Mouse (Mus musculus) urinary bladder, adult 18-20 months (tissue): Measurements from ENCODE around the gene 8030474K03Rik.
"Not testable (repeated sequence)": the region's sequence is repeated elsewhere in the genome, so short reads cannot be mapped to it uniquely, and the experiment has no call there.

ENCODE experiments used
- DNase-seq, 2 experiments: peaks; one replicate each; pipeline ENCODE4 v3.0.0; 2022; ENCODE audit warnings: low spot score in 2 of 2, mixed read lengths in 2 of 2

Gene 8030474K03Rik

GRCm38 (mm10) chrX:101794342-101794741, at the start of gene 8030474K03Rik, which contains the start of gene Gm4779:
8030474K03Rik (plus strand) TSS chrX:101794656.
Gm4779 (minus strand) TSS chrX:101794423.
- DNase-seq, result no peak

- DNase-seq, result no peak
Observed at GRCm38 (mm10) chrX:101750144-101750543, 44.3 kb upstream of the 8030474K03Rik start.

DNA sequence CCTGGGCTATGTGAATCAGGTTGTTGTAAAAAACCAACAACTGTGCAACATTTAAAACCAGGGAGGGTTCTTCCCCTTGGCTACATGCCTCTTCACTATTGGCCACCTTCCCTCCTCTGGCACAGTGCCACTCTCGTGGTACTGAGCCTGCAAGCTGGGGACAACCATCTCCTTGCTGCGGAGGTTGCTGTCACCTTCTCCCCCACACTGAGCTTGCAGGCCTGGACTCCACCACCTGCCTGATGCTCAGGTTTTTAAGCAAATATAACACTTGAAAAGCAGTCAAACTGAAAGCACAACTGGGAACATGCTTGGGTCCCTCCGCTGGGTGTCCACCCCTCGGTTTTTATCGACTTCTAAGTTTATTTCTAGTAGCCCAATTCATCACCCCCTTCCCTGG, 40.0 kb upstream of the 8030474K03Rik start:
- DNase-seq, result no peak

DNA sequence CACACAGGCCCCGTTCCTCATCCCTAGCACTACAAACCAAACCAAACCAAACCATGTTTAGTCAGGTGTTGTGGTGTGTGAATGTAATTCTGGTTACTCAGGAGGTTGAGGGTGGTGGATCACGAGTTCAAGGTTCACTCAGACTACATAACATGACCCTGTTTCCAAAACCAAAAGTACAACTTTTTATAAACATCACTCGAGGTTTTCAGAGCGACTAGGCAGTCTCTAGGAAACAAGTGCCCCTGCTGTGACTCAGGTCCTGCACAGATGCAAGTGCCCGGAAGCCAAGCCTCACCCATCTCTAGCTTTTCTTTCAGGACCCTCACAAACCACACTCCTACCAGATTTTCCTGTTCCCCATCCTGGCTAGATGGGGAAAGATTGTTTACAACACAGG, 29.8 kb upstream of the 8030474K03Rik start:
- DNase-seq, result no peak

DNA sequence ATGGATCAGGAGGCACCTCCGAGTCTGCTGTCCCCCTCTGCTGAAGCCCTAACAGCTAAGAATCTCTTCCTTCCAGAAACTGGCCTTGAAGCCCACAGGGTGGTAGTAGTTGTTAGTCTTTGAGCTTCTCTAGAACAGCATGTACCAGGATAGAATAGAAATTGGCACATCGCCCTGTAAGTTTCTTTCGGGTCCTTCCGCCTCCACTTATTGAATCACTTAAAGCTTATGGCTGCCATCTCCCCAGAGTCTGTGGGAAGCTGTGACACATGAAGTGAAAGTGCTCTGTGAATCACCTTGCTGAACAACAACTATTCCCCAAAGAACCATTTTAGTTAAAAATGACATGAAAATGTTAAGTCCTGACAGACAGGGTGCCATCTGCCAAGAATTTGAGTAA, 29.3 kb upstream of the 8030474K03Rik start:
- DNase-seq, result no peak

DNA sequence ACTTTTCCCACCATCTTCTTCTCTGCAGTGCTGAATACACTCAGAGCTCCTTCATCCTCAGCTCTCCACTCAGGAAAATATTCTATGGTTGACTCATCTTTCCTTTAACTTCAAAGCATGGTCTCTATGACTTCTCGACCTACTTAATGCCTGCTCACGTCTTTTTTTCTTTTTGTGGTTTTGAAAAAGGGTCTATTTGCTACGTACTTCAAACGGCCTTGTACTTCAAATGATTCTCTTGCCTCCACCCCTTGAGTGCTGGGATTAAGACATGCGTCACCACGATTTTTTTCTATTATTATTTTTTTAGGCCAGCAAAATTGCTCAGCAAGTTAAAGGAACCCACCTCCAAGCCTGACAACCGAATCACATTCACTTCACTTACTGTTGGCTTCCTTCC, 27.2 kb upstream of the 8030474K03Rik start:
- no peak for DNase-seq

GRCm38 (mm10) chrX:101769478-101769877, 25.0 kb upstream of the 8030474K03Rik start:
- no peak for DNase-seq

DNA sequence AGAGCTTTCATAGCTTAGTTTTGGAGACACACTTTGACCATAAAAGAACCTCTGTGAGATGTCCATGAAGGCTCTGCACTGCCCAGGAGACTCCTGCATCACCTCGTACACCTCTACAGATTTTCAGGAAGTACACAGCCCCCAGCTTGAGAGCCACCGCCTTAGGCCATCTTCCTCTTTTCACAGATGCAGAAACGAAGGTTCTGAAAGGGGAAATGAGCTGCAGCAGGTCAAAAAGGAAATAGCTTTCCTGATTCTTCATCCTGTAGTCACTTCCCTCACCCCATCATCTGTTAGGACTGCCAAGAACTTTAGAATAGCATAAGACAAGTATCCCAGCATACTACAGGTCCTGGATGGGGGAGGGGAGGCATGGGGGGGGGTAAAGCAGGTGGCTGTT, 24.1 kb upstream of the 8030474K03Rik start:
- no peak for DNase-seq

GRCm38 (mm10) chrX:101772035-101772434, 22.4 kb upstream of the 8030474K03Rik start:
- peak in 1 of 2 experiments; percentile 4 for DNase-seq

GRCm38 (mm10) chrX:101791551-101791950, 2.9 kb upstream of the 8030474K03Rik start:
- DNase-seq, result peak; percentile 6 to 27

GRCm38 (mm10) chrX:101805512-101805911, 11.1 kb downstream of the 8030474K03Rik start:
- DNase-seq, result no peak

DNA sequence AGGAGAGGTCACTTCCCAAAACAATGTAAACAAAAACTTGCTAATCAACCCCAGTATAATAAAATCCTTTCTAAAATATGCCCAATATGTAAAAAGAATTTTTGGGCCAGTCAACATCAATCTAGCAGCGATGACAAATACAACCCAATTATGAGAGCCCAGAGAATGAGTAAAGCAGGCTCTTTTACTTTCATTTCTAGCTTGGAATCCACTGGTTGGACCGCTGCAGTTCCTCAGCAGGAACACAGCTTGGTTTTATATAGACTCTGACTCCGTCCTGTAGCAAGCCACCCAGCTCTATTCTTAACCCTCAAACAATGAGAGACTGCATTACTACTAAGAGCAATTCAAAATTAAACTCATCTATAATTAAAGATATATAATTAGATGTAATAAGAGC, 17.3 kb downstream of the 8030474K03Rik start:
- DNase-seq, result no peak

DNA sequence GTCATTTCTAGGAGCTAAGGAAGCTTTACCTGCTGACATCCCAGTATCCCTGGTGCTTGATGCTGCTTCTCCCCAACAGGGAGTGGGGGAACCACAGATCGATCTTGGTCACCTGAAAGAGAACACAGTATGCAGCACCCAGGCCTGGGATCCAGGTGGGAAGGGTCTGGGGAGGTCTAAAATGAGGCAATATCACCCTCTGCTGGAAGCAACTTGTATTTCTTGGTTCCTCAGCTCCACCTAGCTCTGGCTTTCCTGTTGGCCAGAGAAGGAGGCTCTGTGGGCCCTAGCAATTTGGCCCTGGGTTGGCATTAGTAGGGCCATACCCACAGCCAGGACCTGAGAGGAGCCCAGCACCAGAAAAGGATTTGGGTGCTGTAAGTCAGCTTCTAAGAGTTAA, 24.7 kb downstream of the 8030474K03Rik start:
- no peak for DNase-seq

DNA sequence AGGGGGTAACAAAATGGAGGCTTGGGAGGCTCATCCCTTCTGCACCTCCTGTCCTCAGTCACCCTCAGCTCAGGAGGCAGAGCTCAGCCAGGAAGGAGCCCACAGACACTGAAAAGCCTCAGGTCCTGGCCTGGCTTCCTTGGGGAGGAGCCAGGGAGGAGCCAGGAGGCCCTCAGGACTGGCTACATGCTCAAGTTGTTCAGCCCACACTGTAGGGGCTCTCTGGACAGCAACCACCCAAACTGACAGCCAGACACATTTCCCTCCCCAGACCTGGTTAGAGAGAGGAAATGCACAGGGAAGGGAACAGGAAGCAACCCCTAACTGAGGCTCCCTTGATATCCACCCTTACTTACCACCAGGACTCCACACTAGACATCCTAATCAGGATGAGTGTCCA, 25.5 kb downstream of the 8030474K03Rik start:
- DNase-seq, result not testable (repeated sequence)

DNA sequence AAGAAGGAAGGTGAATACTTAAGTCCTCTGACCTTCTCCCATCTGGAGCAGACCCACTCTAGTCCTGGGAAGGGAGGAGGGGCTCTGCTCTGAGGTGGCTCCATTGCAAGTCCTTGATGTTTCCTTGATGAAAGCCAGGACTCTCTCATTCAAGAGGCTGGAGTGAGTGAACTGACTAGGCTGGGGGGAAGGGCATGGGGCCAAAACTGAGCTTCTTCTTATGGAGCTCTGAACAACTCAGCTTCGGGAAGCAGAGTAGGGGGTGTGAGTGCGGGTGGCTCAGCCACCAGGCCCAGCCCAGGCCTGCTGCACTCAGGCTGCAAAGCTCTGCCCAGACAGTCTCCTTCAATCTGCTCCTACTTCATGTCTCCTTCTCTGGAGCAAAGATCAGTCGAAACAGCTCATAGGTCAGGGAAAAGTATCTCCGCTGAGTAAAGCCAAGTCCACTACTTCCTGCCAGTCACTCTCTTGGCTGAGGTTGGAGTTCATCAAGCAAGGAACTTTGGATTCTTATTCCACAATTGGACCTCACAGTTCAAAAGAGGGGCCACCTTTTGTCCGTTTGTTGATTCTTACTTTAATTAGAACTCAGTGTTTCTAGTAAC, 52.8 kb downstream of the 8030474K03Rik start:
- DNase-seq, result no peak
